Mouse (Mus musculus): Measurements from ENCODE around the gene Ttc23.

DNA sequence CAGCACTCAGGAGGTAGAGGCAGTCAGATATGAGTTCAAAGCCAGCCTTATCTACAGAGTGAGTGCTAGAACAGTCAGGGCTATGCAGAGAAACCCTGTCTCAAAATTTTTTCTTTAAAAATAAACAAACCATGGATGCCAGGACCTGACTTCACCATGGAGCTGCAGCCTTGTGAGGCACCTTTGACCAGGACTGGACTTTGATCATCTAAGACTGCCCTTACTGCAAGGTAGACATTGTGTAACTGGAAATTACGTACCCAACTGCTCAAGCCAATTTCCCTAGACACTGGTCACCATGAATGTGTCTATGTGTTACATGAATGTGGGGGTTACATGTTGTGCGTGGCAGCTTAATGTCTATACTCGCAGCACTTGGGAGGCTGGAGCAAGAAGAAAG is 13.0 kb upstream of the Ttc23 start:
- TF ChIP-seq CTCF (IDR thresholded peaks at IDR 0.05; ENCODE audit: low read depth) (no peak), EP300 (IDR thresholded peaks at IDR 0.05; ENCODE audit: low read depth) (no peak)

All from liver, embryonic 14.5 days (tissue).